In the genomic region with DNA sequence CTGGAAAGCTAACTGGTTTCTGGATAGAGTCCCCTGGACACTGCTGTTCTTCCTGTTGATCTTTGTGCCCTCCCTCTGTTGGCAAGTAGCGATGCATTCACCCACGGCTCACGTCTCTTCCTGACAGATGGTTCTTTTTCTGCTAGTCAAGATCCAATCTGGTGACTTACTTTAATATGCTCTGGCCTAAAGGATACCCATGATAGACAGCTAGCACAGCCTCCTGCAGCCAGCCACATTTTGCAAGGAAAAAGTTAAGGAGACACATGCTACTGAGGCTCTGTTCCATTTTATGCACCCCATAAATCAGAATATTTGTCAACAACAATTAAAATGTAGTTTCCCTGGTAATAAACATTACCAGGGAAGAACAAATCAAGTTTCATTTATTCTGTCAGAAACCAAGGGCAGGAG, we compare ENCODE assay signal across 12 mouse cellular contexts.
DNase-seq lines count a peak whose midpoint lies in the region; ATAC-seq lines count a peak whose summit lies in the region.
"Had no signal": no experiment of that assay in that cellular context is flagged by ENCODE, and none has a peak within 500 bp of the region (broad histone marks: within the 10 kb centered on the region; RNA-seq: fewer than 3 reads in every experiment).

No protein-coding gene starts in this region.

- H3K4me3 ChIP-seq in midbrain, embryonic 16.5 days (ENCODE audit: low read depth, low read length): no peak overlapping the region
- H3K4me3 ChIP-seq in embryonic facial prominence, embryonic 10.5 days: no peak overlapping the region
- H3K4me3 ChIP-seq in heart, embryonic 11.5 days (ENCODE audit: low read depth, low read length): no peak overlapping the region
- H3K4me3 ChIP-seq: limb, embryonic 13.5 days had no signal

- H3K4me1 ChIP-seq in midbrain, embryonic 16.5 days (ENCODE audit: control insufficient read depth, insufficient read depth, low read length): peaks cover 9% of the 10 kb centered on the region
- no peaks in the 10 kb centered on the region for H3K4me1 ChIP-seq in embryonic facial prominence, embryonic 10.5 days
- no peaks in the 10 kb centered on the region for H3K4me1 ChIP-seq in heart, embryonic 11.5 days (ENCODE audit: control insufficient read depth, insufficient read depth, low read length)

- WGBS in midbrain, embryonic 16.5 days: 18% methylated on average over 3 of the region's 3 CpGs
- WGBS in embryonic facial prominence, embryonic 10.5 days: 45% methylated on average over 3 of the region's 3 CpGs
- 65% methylated on average over 3 of the region's 3 CpGs for WGBS in heart, embryonic 11.5 days (ENCODE audit: insufficient replicate concordance)

- H3K9me3 ChIP-seq in midbrain, embryonic 16.5 days (replicated peaks; ENCODE audit: control insufficient read depth, low read length, poor library complexity, severe bottlenecking): no peaks in the 10 kb centered on the region
- no peaks in the 10 kb centered on the region for H3K9me3 ChIP-seq in embryonic facial prominence, embryonic 10.5 days
- no peaks in the 10 kb centered on the region for H3K9me3 ChIP-seq in heart, embryonic 11.5 days (replicated peaks; ENCODE audit: control insufficient read depth, low read length)
- H3K9me3 ChIP-seq: limb, embryonic 13.5 days had no signal

- intact Hi-C loops in left cerebral cortex, postnatal 4 days (cut with DNase I): no loop called here

- ATAC-seq in midbrain, embryonic 16.5 days: 0 out of 2 replicates have a peak, but pooled peaks have one; percentile 54
- ATAC-seq in heart, embryonic 11.5 days (replicated peaks; ENCODE audit: insufficient number of reproducible peaks, low FRiP score, low TSS enrichment): no peak

- H3K4me2 ChIP-seq in midbrain, embryonic 16.5 days (ENCODE audit: low read length): no peak overlapping the region
- no peak overlapping the region for H3K4me2 ChIP-seq in heart, embryonic 11.5 days
- H3K4me2 ChIP-seq: limb, embryonic 13.5 days had no signal

- H3K27ac ChIP-seq in midbrain, embryonic 16.5 days (ENCODE audit: low read length): peak overlapping the region; percentile 38; the same call in 1 of the 2 replicates
- H3K27ac ChIP-seq in embryonic facial prominence, embryonic 10.5 days (replicated peaks): no peak overlapping the region
- H3K27ac ChIP-seq in heart, embryonic 11.5 days (ENCODE audit: low read depth, low read length): no peak overlapping the region
- H3K27ac ChIP-seq: limb, embryonic 13.5 days had no signal

- H3K9ac ChIP-seq in midbrain, embryonic 16.5 days (ENCODE audit: low read depth, low read length): no peak overlapping the region
- H3K9ac ChIP-seq in heart, embryonic 11.5 days (ENCODE audit: low read depth, low read length): no peak overlapping the region
- H3K9ac ChIP-seq: limb, embryonic 13.5 days had no signal

- no peaks in the 10 kb centered on the region for H3K36me3 ChIP-seq in midbrain, embryonic 16.5 days (ENCODE audit: control insufficient read depth, insufficient read depth, low read length)
- H3K36me3 ChIP-seq in embryonic facial prominence, embryonic 10.5 days (replicated peaks): no peaks in the 10 kb centered on the region
- no peaks in the 10 kb centered on the region for H3K36me3 ChIP-seq in heart, embryonic 11.5 days (ENCODE audit: control insufficient read depth, insufficient read depth, low read length)
- H3K36me3 ChIP-seq: limb, embryonic 13.5 days had no signal

- H3K27me3 ChIP-seq in midbrain, embryonic 16.5 days (ENCODE audit: control insufficient read depth, insufficient read depth, low read depth, low read length): no peaks in the 10 kb centered on the region
- no peaks in the 10 kb centered on the region for H3K27me3 ChIP-seq in embryonic facial prominence, embryonic 10.5 days (replicated peaks; ENCODE audit: low read depth, poor library complexity, severe bottlenecking)
- H3K27me3 ChIP-seq in heart, embryonic 11.5 days (ENCODE audit: control insufficient read depth, insufficient read depth, low read length): no peaks in the 10 kb centered on the region

- peak; percentile 63 for DNase-seq in left cerebral cortex, postnatal 4 days
- DNase-seq in left cerebral cortex, adult 9 months (ENCODE audit: low spot score in 2 of 2): no peak
- DNase-seq in cerebellum, adult 11 months: peak; percentile 8
- peak; percentile 44 to 77 for DNase-seq in cerebellum, postnatal 14 days
- DNase-seq in embryonic facial prominence, embryonic 10.5 days (ENCODE audit: low spot score): no peak
- DNase-seq in urinary bladder, postnatal 4 days (ENCODE audit: low spot score in 2 of 2): no peak
- DNase-seq: adrenal gland, postnatal 10 days; gastrocnemius, postnatal 14 days; kidney, adult 2 months had no signal

Comparison
In these comparisons a context has a peak if more than half of its experiments do, and no peak if none do; other contexts are left out.
1. DNase-seq: peak in left cerebral cortex, postnatal 4 days (single experiment), cerebellum, adult 11 months (single experiment) and cerebellum, postnatal 14 days (2 of 2); none in left cerebral cortex, adult 9 months (0 of 2), embryonic facial prominence, embryonic 10.5 days (single experiment) and urinary bladder, postnatal 4 days (0 of 2).